Mouse (Mus musculus) megakaryocyte, embryonic 14.5 days (primary cell): ENCODE measurements around the gene Cir1.

ENCODE experiments used
- FLI1 ChIP-seq: IDR thresholded peaks from 2 replicates; pipeline ENCODE4 v1.6.1; 2012; ENCODE audit warnings: low read length, inconsistent platforms, mixed read lengths
- GATA1 ChIP-seq: IDR thresholded peaks from 3 replicates; pipeline ENCODE4 v1.6.1; 2012; ENCODE audit warnings: mixed read lengths, low read length, inconsistent platforms, borderline replicate concordance

DNA sequence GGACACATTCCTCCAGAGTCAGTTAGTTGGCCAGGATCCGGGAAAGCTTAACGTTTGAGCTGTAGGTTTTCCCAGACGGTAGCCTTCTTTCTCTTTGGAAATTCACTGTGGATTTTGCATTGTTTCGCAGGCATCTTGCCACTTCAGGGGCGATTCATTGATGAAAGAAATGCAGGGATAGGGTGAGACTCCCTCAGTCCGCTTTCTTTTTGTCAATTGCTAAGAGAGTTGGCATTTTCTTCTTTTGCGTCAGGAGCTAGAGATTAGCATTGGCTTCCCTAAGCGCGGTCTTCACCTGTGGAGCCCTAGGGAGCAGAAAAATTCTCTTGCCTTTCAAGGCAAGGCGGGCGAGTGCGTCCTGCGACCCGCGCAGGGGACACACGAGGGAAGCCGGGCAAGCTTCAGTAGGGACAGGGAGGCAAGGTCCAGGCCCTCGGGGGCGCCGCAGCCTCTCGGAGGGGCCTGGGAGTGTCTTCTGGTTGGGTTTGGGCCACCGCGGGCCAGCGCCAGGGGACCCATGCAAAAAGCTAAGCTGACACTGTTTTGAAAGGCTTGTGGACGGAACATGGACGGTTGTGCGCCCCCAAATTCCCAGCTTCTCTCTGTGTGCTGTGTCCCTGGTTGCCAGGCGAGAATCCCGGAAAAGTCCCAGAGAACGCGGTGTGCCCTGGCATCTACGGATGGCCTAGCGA is 32.0 kb downstream of the Cir1 start:
- TF ChIP-seq GATA1 (no peak), FLI1 (no peak)
